Mouse (Mus musculus) spleen, postnatal 36 days (tissue): ENCODE measurements around the gene Gm13275.
A peak's percentile ranks its signal among the peaks of the same experiment; 100 is the strongest.
"Not testable (repeated sequence)": the region's sequence is repeated elsewhere in the genome, so short reads cannot be mapped to it uniquely, and the experiment has no call there.

ENCODE experiments used
- DNase-seq, 2 experiments: peaks; one replicate each; pipeline ENCODE4 v3.0.0; 2022; ENCODE audit warnings: low spot score in 2 of 2, mixed read lengths in 1 of 2

Gm13275 gene

DNA sequence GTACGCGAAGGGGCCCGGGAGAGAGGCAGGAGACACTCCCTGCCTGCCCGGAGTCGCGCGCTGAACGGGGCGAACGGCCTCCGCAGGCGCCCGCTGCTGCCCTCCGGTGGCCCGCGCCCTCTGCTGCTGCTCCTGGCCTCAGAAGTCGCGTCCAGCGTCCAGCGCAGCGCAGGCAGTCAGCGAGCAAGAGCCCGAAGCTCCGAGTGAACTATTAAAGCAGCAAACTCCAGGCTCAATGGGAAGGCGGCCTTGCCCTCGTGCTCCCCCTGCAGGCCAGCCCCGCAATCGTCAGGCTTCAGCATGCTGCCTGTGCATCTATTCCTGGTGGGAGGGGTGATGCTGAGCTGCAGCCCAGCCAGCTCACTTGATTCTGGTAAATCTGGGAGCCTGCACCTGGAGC is 2.8 kb downstream of the Gm13275 start, which contains the start of gene Gm13279:
Gene Gm13279, plus strand, starts transcription at position 301 of the 400 bp plus-strand sequence.
- not testable (repeated sequence) for DNase-seq

DNA sequence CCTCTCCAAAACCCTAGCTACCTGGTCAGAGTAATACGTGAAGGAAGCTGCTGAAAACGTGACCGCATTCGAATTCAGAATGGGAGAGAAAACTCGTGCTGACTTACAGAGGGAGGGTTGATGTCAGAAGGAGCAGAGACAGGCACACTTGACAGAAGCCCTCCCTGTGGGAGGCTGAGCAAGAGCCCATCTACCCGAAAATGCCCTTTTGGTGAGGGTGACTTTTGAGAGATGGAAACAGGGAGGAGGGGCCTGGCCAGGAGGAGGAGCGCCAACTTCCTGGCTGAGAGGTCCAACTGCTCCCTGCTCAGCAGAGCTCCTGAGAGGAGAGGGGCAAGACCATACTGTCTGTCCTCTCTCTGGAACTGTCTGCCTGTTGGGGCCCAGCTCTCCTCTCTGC is 5.1 kb downstream of the Gm13275 start, which contains the start of gene Gm13285:
Gene Gm13285, plus strand, starts transcription at position 301 of the 400 bp plus-strand sequence.
- DNase-seq, result not testable (repeated sequence)

GRCm38 (mm10) chr4:88802954-88803353 is 8.7 kb downstream of the Gm13275 start, which contains the start of gene Gm13287:
Gm13287 (plus strand) TSS chr4:88803254.
- not testable (repeated sequence) for DNase-seq

DNA sequence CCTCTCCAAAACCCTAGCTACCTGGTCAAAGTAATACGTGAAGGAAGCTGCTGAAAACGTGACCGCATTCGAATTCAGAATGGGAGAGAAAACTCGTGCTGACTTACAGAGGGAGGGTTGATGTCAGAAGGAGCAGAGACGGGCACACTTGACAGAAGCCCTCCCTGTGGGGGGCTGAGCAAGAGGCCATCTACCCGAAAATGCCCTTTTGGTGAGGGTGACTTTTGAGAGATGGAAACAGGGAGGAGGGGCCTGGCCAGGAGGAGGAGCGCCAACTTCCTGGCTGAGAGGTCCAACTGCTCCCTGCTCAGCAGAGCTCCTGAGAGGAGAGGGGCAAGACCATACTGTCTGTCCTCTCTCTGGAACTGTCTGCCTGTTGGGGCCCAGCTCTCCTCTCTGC is 10.9 kb downstream of the Gm13275 start, which contains the start of gene Gm13288:
Gene Gm13288, plus strand, starts transcription at position 301 of the 400 bp plus-strand sequence.
- DNase-seq, result not testable (repeated sequence)

- peak in 1 of 2 experiments; percentile 9 for DNase-seq
Measured at GRCm38 (mm10) chr4:88805761-88806160, 11.5 kb downstream of the Gm13275 start.

GRCm38 (mm10) chr4:88815928-88816327 is 21.6 kb downstream of the Gm13275 start, which contains the start of gene Ifna7:
Ifna7 (plus strand) TSS chr4:88816228.
- no peak for DNase-seq

DNA sequence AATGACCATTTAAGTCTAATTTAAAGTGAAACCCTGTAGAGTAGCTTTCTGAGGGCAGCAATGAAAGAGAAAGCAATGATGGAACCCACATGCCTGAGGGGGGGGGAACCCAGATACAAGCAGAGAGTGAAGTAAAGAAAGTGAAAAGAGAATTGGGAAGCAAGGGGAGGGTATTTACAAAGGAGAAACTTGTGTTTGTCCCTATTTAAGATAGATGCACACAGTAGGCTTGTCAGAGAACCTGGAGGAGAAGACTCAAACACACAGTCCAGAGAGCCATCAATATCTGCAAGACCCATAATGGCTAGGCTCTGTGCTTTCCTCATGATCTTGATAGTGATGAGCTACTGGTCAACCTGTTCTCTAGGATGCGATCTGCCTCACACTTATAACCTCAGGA is 25.4 kb downstream of the Gm13275 start, which contains the start of gene Ifna11:
Gene Ifna11, plus strand, starts transcription at position 301 of the 400 bp plus-strand sequence.
- no peak for DNase-seq

DNA sequence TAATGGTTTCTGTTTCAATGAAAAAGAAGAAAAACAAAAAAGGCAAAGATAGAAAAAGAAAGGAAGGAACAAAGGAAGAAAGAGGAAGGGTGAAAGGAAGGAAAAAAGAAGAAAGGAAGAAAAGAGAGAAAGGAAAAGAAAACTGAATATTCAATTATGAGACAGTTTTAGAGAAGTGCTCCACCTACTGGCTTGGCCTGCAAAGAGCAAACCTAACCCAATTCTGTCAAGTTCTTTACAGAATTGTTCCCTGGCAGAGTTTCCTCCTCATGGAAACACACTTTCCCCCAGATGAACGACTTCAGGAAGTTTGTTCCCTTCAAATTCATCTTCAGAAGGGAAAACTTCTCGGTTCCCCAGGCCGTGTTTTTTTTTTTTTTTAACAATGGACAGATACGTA is 28.7 kb downstream of the Gm13275 start:
- DNase-seq, result no peak

GRCm38 (mm10) chr4:88827116-88827515 is 32.8 kb downstream of the Gm13275 start, which contains the start of gene Ifna6:
Ifna6 (plus strand) TSS chr4:88827416.
- DNase-seq, result not testable (repeated sequence)

- DNase-seq, result no peak
Measured at GRCm38 (mm10) chr4:88830523-88830922, 36.2 kb downstream of the Gm13275 start.

- DNase-seq, result not testable (repeated sequence)
Measured at GRCm38 (mm10) chr4:88835225-88835624, 40.9 kb downstream of the Gm13275 start, which contains the start of gene Ifna5. Ifna5 (plus strand) TSS chr4:88835525.

DNA sequence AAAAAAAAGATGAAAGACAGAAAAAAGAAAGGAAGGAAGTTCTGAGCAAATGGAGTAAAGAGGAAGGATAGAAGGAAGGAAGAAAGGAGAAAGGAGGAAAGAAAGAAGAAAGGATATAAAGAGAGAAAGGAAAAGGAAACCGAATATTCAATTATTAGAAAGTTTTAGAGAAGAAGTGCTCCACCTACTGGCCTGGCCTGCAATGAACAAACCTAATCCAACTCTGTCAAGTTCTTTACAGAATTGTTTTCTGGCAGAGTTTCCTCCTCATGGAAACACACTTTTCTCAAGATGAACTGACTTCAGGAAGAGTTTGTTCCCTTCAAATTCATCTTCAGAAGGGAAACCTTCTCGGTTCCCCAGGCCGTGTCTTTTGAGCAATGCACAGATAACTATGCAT is 44.5 kb downstream of the Gm13275 start:
- no peak for DNase-seq

DNA sequence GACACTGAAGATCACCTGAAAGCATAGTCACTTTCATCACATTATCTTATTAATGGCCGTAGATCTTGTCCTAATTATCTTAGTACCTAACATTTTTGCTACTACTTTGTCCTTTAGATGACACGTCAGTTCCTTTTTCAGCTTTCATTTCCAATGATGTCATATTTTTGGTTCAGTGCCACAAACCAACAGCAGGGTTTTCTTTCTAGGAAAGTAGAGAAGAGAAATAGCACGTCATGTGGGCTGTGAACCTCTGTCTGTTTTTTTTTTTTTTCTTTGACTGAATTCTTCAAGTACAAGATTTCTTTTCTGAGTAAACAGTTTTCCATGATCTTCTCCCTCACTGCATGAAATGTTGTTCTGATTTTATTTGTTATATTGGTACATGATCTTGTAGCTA is 45.8 kb downstream of the Gm13275 start:
- DNase-seq, result no peak

DNA sequence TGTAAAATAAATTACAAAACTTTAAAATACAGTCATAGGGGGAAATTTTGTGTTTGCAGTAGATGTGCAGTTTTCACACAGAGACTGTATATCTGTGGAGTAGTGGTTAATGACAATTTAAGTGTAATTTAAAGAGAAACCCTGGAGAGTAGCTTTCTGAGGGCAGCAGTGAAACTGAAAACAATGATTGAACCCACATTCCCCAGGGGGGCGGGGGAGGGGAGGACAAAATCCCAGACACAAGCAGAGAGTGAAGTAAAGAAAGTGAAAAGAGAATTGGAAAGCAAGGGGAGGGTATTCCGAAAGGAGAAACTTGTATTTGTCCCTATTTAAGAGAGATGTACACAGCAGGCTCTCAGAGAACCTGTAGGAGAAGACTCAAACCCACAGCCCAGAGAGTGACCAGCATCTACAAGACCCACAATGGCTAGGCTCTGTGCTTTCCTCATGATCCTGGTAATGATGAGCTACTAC is 47.2 kb downstream of the Gm13275 start, which contains the start of gene Ifna4:
Gene Ifna4, plus strand, starts transcription at position 424 of the 474 bp plus-strand sequence.
- no peak for DNase-seq
